Mouse (Mus musculus) erythroblast, embryonic 14.5 days (primary cell): ENCODE results near the gene Phka1.

Source experiments
- GATA1 ChIP-seq: IDR thresholded peaks from 2 replicates; pipeline ENCODE4 v1.6.1; 2012; ENCODE audit warnings: low read length, inconsistent platforms, mixed read lengths
- TAL1 ChIP-seq: IDR thresholded peaks from 3 replicates; pipeline ENCODE4 v1.6.1; 2012; ENCODE audit warnings: low read length, inconsistent platforms, mixed read lengths

DNA sequence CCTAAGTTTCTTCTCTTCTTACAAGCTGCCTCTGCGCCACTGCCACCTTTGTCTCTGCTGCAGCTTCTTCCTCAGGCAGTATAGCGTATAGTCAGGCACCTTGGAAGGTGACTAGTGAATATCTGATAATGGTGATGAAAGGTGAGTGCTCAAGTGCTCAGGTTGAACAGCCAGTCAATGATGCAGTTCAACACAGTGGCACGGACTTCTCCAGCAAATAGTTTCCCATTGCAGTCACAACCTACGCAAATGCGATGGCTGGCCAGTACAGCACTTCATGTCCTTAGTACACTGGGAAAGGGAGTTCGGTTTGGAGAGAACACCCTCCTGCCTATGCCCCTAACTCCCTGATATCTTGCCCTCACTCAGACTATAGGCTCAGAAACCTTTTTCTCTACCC lies 1.1 kb upstream of the Phka1 start:
- no peak for TF ChIP-seq GATA1
- TF ChIP-seq TAL1, result no peak
